Mouse (Mus musculus) hindbrain, postnatal 0 days (tissue): Measurements from ENCODE around the gene Ceacam18. TPM values are rescaled to one million over a fixed set of nuclear protein-coding genes. Genes with fewer than 3 reads are reported as not detected.

Experiments used
- ATAC-seq: fragments of 200-750 bp; cut with Nextera tagmentation; 2 replicates; pipeline ENCODE4 v1.8.0; 2017; ENCODE audit warnings: mild to moderate bottlenecking, moderate TSS enrichment, moderate library complexity
- DNase-seq: peaks from one replicate; pipeline ENCODE4 v3.0.0-alpha.2; 2015; ENCODE audit warnings: low spot score
- H3K27ac ChIP-seq: fragments of 300-500 bp; sonication (generic); 2 replicates; pipeline ENCODE4 v1.5.1; 2014; ENCODE audit warnings: mild to moderate bottlenecking
- H3K27me3 ChIP-seq: fragments of 300-500 bp; sonication (generic); 2 replicates; pipeline ENCODE4 v1.6.1; 2014; ENCODE audit warnings: low read length, mixed read lengths; ENCODE audit not compliant: insufficient read depth
- H3K36me3 ChIP-seq: fragments of 300-500 bp; sonication (generic); 2 replicates; pipeline ENCODE4 v1.6.1; 2014; ENCODE audit warnings: low read length, mixed read lengths; ENCODE audit not compliant: insufficient read depth
- H3K4me1 ChIP-seq: fragments of 300-500 bp; sonication (generic); 2 replicates; pipeline ENCODE4 v1.6.1; 2014; ENCODE audit warnings: antibody characterized with exemption, low read length, mixed read lengths; ENCODE audit not compliant: insufficient read depth
- H3K4me2 ChIP-seq: fragments of 300-500 bp; sonication (generic); 2 replicates; pipeline ENCODE4 v1.6.1; 2014; ENCODE audit warnings: low read depth, mild to moderate bottlenecking, low read length, moderate library complexity, mixed read lengths
- H3K4me3 ChIP-seq: fragments of 300-500 bp; sonication (generic); 2 replicates; pipeline ENCODE4 v1.5.1; 2014; ENCODE audit warnings: low read length
- H3K9ac ChIP-seq: fragments of 300-500 bp; sonication (generic); replicated peaks from 2 replicates; pipeline ENCODE4 v1.6.1; 2014; ENCODE audit warnings: mild to moderate bottlenecking, low read length, moderate library complexity, mixed read lengths
- H3K9me3 ChIP-seq: fragments of 300-500 bp; sonication (generic); 2 replicates; pipeline ENCODE4 v1.6.1; 2016; ENCODE audit warnings: low read length, mixed read lengths
- CTCF ChIP-seq: IDR thresholded peaks from 2 replicates; pipeline ENCODE4 v1.5.1; 2016; ENCODE audit warnings: antibody characterized with exemption, control low read depth, low read depth
- WGBS: fragments of 180-500 bp; shearing (Covaris S2); extraction: QIAGEN DNeasy Blood & Tissue Kit; methylation state at CpG from one replicate; pipeline ENCODE4 v1.1.7; 2014; 5-methylcytosine and 5-hydroxymethylcytosine counted together
- polyA plus RNA-seq: library from polyadenylated mRNA; unstranded; fragments of >200 nt; fragmentation: Nextera tagmentation; extraction: Ambion mirVana; gene quantifications from 2 replicates; pipeline ENCODE4 v1.2.1, GENCODE M21; 2015
- total RNA-seq: library from RNA; depleted of rRNA; stranded (reverse); fragments of >200 nt; gene quantifications from 2 replicates; pipeline ENCODE4 v1.2.3, GENCODE M21; 2014

The Ceacam18 gene
- total and polyA plus RNA-seq, 2 experiments from 2014 or later = 0.08 TPM; not detected in 1

GRCm38 (mm10) chr7:43613816-43614551 lies 20.5 kb upstream of the Ceacam18 start:
- Histone ChIP-seq H3K36me3 (no peaks in the 10 kb centered on the region), H3K9ac (no peak overlapping the region), H3K27me3 (no peaks in the 10 kb centered on the region), H3K4me3 (no peak overlapping the region), H3K4me2 (no peak overlapping the region), H3K9me3 (no peaks in the 10 kb centered on the region), H3K27ac (no peak overlapping the region), H3K4me1 (no peaks in the 10 kb centered on the region)
- ATAC-seq (no peak), DNase-seq (no peak)
- 82% methylated on average over 14 of the region's 14 CpGs for WGBS
- no peak for TF ChIP-seq CTCF

GRCm38 (mm10) chr7:43622927-43623326 lies 11.6 kb upstream of the Ceacam18 start:
- no peaks in the 10 kb centered on the region for H3K4me1 ChIP-seq
- no peak overlapping the region for H3K9ac ChIP-seq
- TF ChIP-seq CTCF = no peak
- H3K4me3 ChIP-seq = no peak overlapping the region
- 82% methylated on average over 7 of the region's 7 CpGs for WGBS
- no peak overlapping the region for H3K27ac ChIP-seq
- no peaks in the 10 kb centered on the region for H3K36me3 ChIP-seq
- no peaks in the 10 kb centered on the region for H3K9me3 ChIP-seq
- H3K27me3 ChIP-seq = no peaks in the 10 kb centered on the region
- ATAC-seq (no peak), DNase-seq (no peak)
- no peak overlapping the region for H3K4me2 ChIP-seq

- Histone ChIP-seq H3K4me3 (no peak overlapping the region), H3K9me3 (no peaks in the 10 kb centered on the region), H3K4me2 (peak overlapping the region; percentile 34), H3K36me3 (no peaks in the 10 kb centered on the region), H3K9ac (no peak overlapping the region), H3K4me1 (no peaks in the 10 kb centered on the region), H3K27me3 (no peaks in the 10 kb centered on the region), H3K27ac (no peak overlapping the region)
- WGBS = 14% methylated on average over 10 of the region's 10 CpGs
- ATAC-seq = peak; percentile 32; the same call in 1 of the 2 replicates
- DNase-seq = no peak
- no peak for TF ChIP-seq CTCF
Observed at GRCm38 (mm10) chr7:43623819-43624218, 10.7 kb upstream of the Ceacam18 start.

- no peak overlapping the region for H3K27ac ChIP-seq
- DNase-seq (no peak), ATAC-seq (no peak)
- no peaks in the 10 kb centered on the region for H3K9me3 ChIP-seq
- H3K4me3 ChIP-seq = no peak overlapping the region
- TF ChIP-seq CTCF = no peak
- no peak overlapping the region for H3K9ac ChIP-seq
- no peaks in the 10 kb centered on the region for H3K4me1 ChIP-seq
- H3K36me3 ChIP-seq = no peaks in the 10 kb centered on the region
- no peak overlapping the region for H3K4me2 ChIP-seq
- no peaks in the 10 kb centered on the region for H3K27me3 ChIP-seq
- 65% methylated on average over 3 of the region's 3 CpGs for WGBS
Observed at GRCm38 (mm10) chr7:43625065-43625464, 9.4 kb upstream of the Ceacam18 start.

DNA sequence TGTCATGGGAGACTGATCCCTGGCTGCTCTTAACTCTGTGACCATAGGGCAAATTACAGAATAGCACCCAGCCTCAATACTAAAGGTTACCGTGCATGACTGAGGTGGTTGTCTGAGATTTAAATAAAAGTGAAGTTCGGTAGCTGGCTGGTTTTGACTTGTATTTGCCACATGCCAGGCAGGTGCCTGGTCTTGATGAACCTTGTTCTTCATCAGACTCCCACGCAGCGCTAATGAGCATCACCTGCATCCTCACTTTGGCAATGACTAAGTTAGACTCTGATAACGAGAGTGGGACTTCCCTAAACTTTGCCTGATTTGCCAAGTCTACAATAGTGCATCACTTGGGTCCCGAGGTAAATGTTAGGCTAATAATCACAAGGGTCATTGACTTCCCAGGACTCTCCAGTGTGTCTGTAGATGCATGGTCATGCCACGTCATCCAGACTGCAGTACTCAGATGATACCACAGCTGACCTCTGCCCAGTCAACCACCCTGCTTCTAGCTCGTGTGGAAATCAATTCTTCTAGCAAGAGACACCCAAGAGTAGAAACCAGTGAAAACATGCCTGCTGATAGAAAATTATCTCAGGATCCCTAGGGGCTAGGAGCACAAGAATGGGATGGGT lies 8.6 kb upstream of the Ceacam18 start:
- no peak for TF ChIP-seq CTCF
- no peak overlapping the region for H3K4me2 ChIP-seq
- no peaks in the 10 kb centered on the region for H3K27me3 ChIP-seq
- H3K27ac ChIP-seq = no peak overlapping the region
- no peak overlapping the region for H3K9ac ChIP-seq
- no peaks in the 10 kb centered on the region for H3K36me3 ChIP-seq
- DNase-seq = no peak
- 87% methylated on average over 8 of the region's 8 CpGs for WGBS
- no peaks in the 10 kb centered on the region for H3K4me1 ChIP-seq
- no peak for ATAC-seq
- H3K4me3 ChIP-seq = no peak overlapping the region
- no peaks in the 10 kb centered on the region for H3K9me3 ChIP-seq

DNA sequence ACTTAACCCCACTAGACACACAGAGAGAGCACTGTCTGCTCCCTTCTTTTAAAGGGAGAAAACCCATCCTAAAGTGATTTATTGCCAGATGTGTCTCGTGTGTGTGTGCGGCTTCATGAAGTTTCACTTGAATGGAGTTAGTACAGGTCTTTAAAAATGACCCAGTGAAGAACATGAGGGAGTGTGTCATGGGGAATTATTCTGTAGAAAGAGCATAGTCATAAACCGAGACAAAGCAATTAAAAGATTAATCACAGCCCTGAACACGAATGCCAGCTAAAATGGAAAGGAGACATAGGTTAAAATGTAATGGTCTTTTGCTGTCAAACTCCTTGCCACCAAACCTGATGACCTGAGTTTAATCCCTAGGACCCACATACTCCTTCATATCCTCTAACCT lies 567 bp upstream of the Ceacam18 start:
- Histone ChIP-seq H3K27me3 (no peaks in the 10 kb centered on the region), H3K27ac (no peak overlapping the region), H3K36me3 (no peaks in the 10 kb centered on the region), H3K9ac (no peak overlapping the region), H3K4me2 (no peak overlapping the region), H3K4me3 (no peak overlapping the region), H3K9me3 (no peaks in the 10 kb centered on the region), H3K4me1 (no peaks in the 10 kb centered on the region)
- WGBS = 71% methylated on average over 4 of the region's 4 CpGs
- no peak for TF ChIP-seq CTCF
- no peak for ATAC-seq
- DNase-seq = no peak

DNA sequence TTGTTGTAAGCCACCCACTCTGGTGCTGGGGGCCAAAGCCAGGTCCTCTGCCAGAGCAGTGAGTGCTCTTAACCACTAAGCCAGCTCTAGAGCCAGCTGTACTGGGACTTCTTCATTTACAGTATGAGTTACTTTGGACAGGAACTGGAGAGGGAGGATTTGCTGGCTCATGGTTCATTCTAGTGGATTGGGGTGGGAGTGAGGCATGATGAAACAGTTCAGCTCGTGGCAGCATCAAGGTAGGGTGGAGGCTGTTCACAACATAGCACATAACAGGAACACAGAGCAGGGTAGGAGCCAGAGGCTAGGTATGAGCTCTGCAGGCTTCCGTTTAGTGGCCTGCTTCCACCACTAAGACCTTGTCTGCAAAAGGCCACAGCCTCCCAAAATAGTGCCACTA lies 1.7 kb downstream of the Ceacam18 start:
- 71% methylated on average over 2 of the region's 2 CpGs for WGBS
- no peak overlapping the region for H3K9ac ChIP-seq
- no peaks in the 10 kb centered on the region for H3K9me3 ChIP-seq
- no peak for DNase-seq
- TF ChIP-seq CTCF = no peak
- H3K27me3 ChIP-seq = no peaks in the 10 kb centered on the region
- no peak for ATAC-seq
- no peaks in the 10 kb centered on the region for H3K4me1 ChIP-seq
- H3K4me2 ChIP-seq = no peak overlapping the region
- no peaks in the 10 kb centered on the region for H3K36me3 ChIP-seq
- H3K4me3 ChIP-seq = no peak overlapping the region
- no peak overlapping the region for H3K27ac ChIP-seq
